Mouse (Mus musculus): ENCODE measurements around the gene Dusp22.

The Dusp22 gene

DNA sequence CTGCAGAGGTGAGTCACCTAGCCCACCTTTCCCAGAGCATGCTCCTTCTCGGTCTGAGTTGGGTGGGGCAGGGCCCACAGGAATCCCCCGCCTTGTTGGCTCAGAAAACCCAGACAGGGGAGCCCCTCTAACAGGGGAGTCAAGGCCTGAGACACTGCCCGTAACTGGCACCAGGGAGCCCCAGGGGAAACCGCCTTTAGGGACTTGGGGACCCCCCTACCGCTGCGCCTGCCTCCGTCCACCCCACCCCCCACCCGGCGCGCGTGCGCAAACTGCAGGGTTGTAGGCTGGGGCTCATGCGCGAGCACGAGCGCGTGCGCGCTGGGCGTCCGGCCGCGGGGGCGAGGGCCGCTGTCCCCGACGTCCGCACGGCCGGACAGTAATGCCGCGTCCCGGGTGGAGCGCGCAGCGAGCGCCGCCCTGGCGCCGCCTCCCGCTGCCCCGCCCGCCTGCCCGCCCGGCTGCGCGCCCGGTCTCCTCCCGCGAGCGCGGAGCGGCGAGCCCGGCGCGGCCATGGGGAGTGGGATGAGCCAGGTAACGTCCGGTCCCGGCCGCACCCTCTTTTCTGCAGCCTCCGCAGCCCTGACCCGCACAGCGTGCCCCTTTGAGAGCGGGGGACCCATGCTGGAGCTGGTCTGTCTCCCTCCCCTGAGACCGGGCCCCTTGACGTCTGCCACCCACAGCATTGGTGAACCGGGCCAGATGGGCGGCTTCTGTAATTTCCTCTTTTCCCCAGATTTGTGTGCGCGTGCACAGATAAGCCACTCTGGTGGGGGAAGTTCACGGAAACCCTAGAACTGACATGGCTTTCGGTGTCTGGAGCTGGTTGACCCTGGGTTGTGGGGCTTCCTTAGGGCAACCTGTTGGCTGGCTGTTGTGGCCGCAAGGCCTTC, at the start of gene Dusp22:
Gene Dusp22, plus strand, starts transcription at position 387 of the 893 bp plus-strand sequence.
- peak; percentile 92 for DNase-seq

GRCm38 (mm10) chr13:30612079-30612794, 47.6 kb upstream of the Dusp22 start:
- no peak for DNase-seq

DNA sequence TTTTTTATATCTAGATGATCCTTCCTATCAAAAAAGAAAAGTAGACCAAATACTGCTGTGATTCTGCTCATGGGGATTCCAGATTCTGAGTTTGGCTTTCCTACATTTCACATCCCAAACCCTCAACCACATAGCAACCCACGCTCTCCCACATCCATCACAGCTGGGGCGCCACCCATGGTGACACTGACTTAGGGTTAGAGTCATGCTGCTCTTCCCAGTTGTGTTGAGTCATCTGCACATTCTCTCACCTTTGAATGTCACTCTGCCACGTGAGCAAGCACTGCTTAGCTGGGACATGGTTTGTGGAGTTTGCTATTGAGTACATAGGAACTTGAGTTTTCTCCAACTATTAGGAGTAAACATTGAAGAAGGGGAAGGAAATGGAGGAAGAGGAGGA, 40.1 kb upstream of the Dusp22 start:
- no peak for DNase-seq

DNA sequence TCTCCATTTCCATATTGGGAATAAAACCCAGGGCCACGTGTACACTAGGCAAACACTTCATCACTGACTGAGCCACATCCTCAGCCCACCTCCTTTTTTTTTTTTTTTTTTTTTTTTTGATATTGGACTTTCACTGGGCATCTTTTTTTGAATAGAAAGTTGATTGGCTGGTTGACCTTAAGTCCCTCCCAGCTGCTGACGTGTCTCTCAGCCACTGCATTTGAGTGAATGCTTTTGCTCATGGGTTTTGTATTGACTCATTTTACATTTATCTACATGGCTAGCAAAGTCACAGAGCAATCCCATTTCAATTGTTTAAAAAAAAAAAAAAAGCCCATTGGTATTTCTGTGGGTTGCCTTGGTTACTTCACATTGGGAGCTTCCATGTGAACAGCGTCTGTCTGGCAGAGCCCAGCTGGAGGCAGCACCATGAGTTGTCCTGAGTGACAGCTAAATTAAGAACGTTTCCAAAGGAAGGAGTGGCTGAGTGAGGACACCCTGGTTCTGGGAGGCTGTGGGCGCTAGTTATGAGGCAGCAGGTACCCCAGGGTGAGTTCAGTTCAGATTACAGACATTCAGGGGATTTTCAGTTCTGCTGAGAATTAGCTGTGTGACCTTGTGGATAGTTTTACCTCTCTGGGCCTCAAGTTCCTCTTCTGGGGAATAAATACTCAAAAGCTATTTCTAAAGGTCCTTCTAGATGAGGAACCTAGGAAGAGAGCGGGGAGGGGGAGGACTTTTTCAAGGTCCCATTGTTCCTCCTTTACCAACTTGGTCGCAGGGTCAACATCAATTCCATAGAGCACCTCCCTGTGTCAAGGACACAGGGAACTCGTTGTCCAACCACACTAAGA, 31.4 kb upstream of the Dusp22 start:
- DNase-seq: no peak

DNA sequence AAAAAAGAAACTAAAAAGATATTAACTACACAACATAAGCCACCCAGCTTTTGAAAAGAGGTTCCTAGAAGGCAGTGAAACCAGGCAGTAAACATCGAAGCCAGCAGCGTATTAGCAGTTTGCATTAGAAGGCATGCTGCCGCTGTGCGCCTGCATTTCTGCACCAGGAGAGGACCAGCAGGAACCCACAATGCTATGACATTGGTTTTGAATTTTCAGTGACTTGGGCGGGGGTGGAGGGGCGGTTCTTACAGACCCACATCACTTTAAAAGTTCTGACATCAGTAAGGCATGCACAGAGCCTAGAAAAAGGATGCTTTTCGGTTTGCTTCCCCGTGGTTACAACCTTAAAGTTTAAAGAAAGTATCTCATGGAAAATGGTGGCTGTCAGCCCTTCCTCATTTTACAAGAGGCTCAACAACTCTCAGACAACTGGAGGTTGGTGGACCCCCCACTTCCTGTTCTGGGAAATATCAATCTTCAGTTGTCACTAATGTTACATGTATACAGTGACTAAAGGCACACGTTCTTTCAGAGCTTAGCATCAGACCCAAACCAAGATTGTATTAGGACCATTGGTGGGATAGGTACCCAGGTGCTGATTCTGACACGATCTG, 29.9 kb upstream of the Dusp22 start:
- DNase-seq: no peak

DNA sequence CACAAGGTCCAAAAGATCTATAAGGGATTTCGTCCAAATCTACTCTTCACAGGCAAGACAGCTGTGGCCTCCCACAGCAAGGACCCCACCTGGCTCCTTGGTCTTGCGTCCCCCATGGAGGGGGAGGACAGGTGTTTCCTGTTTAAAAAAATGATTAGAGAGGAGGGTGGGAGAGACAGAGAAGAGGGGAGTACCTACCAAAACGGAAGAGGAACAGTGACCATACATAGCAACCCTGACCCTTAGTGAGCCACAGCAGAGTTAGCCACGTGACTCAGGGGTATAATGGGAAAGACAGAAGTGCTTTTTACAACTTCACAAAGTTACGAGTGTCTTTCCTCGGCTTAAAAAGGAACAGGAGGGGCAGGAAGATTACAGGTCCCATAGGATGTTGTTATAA, 26.8 kb upstream of the Dusp22 start:
- DNase-seq: no peak

GRCm38 (mm10) chr13:30636453-30636852, 23.3 kb upstream of the Dusp22 start:
- DNase-seq: no peak

DNA sequence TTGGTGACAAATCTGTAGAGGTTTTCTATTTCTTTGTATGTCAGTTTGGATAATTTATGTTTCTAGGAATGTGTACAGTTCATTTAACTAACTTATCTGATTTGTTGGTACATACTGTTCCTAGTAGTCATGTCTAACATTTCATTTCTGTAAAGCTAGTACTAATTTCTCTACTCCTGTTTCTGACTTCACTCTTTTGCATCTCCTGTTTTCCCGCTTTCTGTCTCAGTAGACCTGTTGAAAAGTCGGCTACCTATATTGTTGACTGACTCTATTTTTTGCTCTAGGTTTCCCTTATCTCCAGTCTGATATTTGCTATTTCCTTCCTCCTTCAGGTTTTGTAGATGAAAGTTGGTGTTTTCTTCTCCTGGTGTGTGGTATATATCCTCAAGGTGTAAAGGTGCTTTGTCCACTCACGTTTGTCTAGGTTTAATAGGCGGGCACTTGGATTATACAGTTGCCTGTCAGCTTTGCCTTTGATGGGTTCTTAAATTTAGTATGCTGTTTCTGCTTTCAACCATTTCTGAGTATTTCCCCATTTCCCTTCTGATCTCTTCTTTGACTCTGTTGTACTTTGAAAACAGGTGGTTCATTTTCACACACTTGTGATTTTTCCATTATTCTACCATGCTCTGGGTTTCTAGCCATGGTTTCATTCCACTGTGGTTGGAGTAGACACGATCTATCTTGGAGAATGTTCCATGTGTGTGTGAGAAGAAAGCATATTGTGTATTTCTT, 21.3 kb upstream of the Dusp22 start:
- DNase-seq: no peak

GRCm38 (mm10) chr13:30642053-30642452, 17.7 kb upstream of the Dusp22 start:
- DNase-seq: no peak

DNA sequence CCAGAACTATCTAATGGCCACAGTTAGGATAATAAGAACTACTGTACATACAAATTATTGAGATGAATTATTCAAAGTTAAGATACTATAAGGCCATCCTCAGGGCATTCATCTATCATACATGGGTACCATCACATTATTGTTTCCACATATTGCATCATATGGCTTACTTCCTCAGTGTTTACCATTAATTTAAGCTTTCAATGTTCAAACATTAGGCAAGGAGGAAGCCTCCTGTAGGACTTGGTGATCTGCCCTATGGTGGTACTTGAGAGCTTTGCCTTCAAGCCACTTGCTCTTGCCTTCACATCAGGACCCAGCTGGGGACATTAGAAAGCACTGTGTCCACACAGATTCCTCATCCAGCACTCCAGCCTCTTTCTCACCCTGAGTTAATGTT, 11.3 kb upstream of the Dusp22 start:
- no peak for DNase-seq

GRCm38 (mm10) chr13:30649197-30649596, 10.6 kb upstream of the Dusp22 start:
- DNase-seq: no peak

GRCm38 (mm10) chr13:30650684-30651083, 9.1 kb upstream of the Dusp22 start:
- no peak for DNase-seq

GRCm38 (mm10) chr13:30653051-30653450, 6.7 kb upstream of the Dusp22 start:
- no peak for DNase-seq

DNA sequence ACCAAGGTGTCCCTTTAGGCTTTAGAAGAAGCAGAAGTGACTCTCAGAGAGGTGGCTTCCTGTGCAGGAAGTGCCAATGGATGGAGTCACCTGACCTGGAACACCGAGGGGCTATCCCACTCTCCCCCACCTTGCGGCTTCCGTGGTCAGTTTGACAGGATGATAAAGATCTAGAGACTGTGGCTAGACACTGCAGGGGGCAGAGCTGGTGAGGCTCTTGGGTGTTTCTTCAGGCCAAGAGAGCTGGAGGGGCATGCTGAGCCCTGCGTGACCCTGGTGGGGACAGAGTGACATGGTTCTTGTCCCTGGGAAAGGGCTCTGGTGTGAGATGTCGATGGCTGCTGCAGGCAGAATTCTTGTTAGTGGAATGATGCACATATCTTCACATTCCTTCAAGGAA, 5.3 kb upstream of the Dusp22 start:
- no peak for DNase-seq

DNA sequence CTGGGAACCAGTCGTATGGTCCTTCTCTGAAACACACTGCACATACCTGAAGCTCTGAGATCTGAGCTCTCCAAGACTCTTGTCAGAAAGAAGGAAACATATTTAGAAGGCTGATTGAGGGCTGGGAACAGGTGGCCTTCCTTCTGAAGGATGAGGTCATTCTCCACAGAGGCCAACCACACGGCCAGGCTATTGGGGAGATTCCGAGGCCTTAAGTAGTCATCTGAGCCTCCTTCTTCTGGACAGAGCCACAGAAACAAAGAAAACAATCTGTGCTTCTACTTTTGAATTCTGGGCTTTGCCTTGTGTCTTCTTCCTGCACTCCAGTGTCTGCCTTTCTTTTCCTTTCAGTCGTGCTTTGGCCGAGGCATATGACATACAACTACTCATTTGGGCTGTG, 2.9 kb upstream of the Dusp22 start:
- DNase-seq: no peak

DNA sequence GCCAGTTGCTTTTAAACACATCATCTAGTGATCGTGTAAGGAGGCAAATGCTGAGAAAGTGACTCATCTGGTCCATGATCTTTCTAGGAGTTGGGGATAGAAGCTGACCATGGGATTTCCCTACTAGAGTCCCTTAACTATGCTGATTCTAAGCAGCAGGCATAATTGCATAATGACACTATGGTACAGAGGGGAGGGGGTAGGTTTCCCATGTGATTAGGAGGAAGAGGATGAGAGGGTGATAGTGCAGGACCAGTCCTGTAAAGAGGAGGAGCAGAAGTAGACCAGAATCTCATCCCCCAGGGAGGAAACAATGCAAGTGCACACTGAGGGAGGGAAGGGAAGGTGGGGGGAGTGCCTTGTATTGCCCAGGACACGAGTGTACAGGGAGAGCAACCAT, 2.0 kb upstream of the Dusp22 start:
- no peak for DNase-seq

GRCm38 (mm10) chr13:30658201-30658996, 1.4 kb upstream of the Dusp22 start:
- no peak for DNase-seq

DNA sequence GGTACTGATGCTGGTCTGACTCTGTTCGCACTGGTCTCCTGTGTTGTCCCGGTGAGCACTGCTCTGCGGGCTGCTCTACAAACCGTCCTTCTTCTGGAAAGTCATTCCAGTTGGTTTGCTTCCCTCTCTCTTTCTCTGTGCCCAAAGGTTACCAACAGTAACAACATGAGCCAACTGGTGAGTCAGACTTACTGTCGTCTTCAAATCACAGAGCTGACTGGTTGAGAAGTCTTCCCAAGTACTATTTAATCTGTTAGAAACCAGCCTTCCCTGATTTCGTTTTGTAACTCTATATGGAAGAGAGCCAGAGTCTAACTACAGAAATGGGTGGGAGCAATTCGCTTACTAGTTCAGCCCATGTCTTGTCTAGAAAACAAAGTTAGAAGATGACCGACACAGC, 5.5 kb downstream of the Dusp22 start:
- no peak for DNase-seq

- DNase-seq: no peak
Observed at GRCm38 (mm10) chr13:30666537-30666936, 6.7 kb downstream of the Dusp22 start.

GRCm38 (mm10) chr13:30668301-30668700, 8.5 kb downstream of the Dusp22 start:
- DNase-seq: no peak

- DNase-seq: no peak
Observed at GRCm38 (mm10) chr13:30669277-30669676, 9.5 kb downstream of the Dusp22 start.
